8 mouse cellular contexts compared by ENCODE assay signal in the genomic region with DNA sequence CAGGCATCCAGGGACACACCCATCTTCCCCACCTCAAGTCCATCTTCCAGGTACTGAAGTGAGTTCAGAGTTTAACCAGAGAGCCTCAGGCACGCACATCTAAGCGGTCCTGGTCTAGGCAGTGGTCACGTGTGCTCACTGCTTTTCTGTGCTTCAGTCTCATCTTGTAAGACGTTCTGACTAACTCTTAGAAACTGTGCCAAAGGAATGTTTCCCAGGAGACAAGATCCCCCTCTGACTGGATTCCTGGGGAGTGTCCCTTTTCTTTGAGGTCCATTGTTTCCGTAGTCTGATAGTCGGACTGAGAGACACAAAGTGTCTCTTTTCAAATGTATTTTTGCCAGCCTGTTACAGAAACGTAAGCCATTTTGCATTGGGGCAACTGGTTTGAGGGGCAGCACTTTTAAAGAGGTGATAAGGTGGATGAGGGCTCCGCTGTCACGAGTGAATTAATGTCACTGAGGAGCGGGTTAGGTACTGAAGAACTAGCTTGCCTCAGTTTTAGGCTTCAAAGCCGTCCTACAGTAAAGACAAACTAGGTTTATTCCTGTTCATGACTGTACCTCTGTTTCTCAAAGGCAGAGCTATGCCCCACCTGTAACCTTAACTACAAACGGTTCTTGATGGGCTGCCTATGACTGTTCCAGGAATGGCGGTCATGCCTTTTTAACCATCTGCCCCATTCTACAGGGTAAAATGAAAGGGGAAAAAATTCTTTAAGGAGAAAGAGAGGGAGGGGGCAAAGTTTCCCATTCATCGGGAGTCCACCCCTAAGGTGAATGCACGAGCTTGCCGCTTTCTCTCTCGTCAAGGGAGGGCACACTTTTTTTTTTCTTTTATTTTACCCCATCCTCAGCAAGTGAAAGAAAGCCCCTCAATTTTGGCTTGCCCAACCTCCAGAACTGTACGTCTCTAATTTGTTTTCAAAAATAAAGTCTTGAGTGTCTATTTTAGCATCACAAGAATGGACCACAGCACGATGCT. TPM values are rescaled to one million over a fixed set of nuclear protein-coding genes. Genes with fewer than 3 reads are reported as not detected.
DNase-seq lines count a peak whose midpoint lies in the region; ATAC-seq and TF ChIP-seq lines count a peak whose summit lies in the region.

No protein-coding gene starts in this region.

- DNase-seq in ovary, adult 18-20 months (ENCODE audit: low spot score), result no peak
- DNase-seq in thymus, postnatal 36 days, result no peak

- TF ChIP-seq POLR2A in embryonic fibroblast, embryonic 13.5 days (IDR thresholded peaks at IDR 0.05; ENCODE audit: low read depth, low read length), result 0 out of 2 replicates have a peak, but pooled peaks have one; percentile 16
- TF ChIP-seq POLR2A in testis, adult 2 months (IDR thresholded peaks at IDR 0.05; ENCODE audit: control insufficient read depth, low read depth, low read length), result no peak

- peak overlapping the region; percentile 59; the same call in 1 of the 2 replicates for H3K9ac ChIP-seq in limb, embryonic 13.5 days

- H3K27me3 ChIP-seq in megakaryocyte, embryonic 14.5 days (replicated peaks), result peaks cover 14% of the 10 kb centered on the region
- peaks cover 5% of the 10 kb centered on the region for H3K27me3 ChIP-seq in limb, embryonic 13.5 days
- H3K27me3 ChIP-seq in testis, adult 2 months (ENCODE audit: control insufficient read depth, insufficient read depth, low read length), result no peaks in the 10 kb centered on the region

- no peak overlapping the region for H3K27ac ChIP-seq in embryonic fibroblast, embryonic 13.5 days (ENCODE audit: insufficient read depth, low read length)
- H3K27ac ChIP-seq in limb, embryonic 13.5 days, result no peak overlapping the region
- H3K27ac ChIP-seq in testis, adult 2 months (ENCODE audit: control insufficient read depth, insufficient read depth, low read depth, low read length), result peak overlapping the region; percentile 34; the same call in 1 of the 2 replicates

- no peaks in the 10 kb centered on the region for H3K9me3 ChIP-seq in megakaryocyte, embryonic 14.5 days
- H3K9me3 ChIP-seq in limb, embryonic 13.5 days, result no peaks in the 10 kb centered on the region

- 4% methylated on average over 19 of the region's 19 CpGs for WGBS in limb, embryonic 13.5 days

- peak overlapping the region; percentile 77 for H3K4me2 ChIP-seq in limb, embryonic 13.5 days (replicated peaks)

- H3K4me1 ChIP-seq in megakaryocyte, embryonic 14.5 days, result peaks cover 23% of the 10 kb centered on the region
- peaks cover 8% of the 10 kb centered on the region; the same call in 1 of the 2 replicates for H3K4me1 ChIP-seq in embryonic fibroblast, embryonic 13.5 days (ENCODE audit: control insufficient read depth, insufficient read depth, low read length)
- peaks cover 42% of the 10 kb centered on the region for H3K4me1 ChIP-seq in limb, embryonic 13.5 days
- peaks cover 4% of the 10 kb centered on the region; the same call in 1 of the 2 replicates for H3K4me1 ChIP-seq in testis, adult 2 months (ENCODE audit: control insufficient read depth, insufficient read depth, low read length)

- no peak for TF ChIP-seq CTCF in embryonic fibroblast, embryonic 13.5 days (IDR thresholded peaks at IDR 0.05; ENCODE audit: borderline replicate concordance, insufficient read depth, low read length)
- TF ChIP-seq CTCF in testis, adult 2 months (IDR thresholded peaks at IDR 0.05; ENCODE audit: control insufficient read depth, insufficient read depth, insufficient replicate concordance, low read depth, low read length), result no peak

- no peak for ATAC-seq in megakaryocyte, adult 5-6 weeks (ENCODE audit: poor library complexity, severe bottlenecking)
- 0 out of 2 replicates have a peak, but pooled peaks have one; percentile 2 for ATAC-seq in limb, embryonic 13.5 days (ENCODE audit: low FRiP score, low read depth)
- ATAC-seq in megakaryocyte progenitor cell, adult 5-6 weeks (replicated peaks; ENCODE audit: poor library complexity), result no peak

- H3K36me3 ChIP-seq in megakaryocyte, embryonic 14.5 days (replicated peaks; ENCODE audit: low read length), result no peaks in the 10 kb centered on the region
- H3K36me3 ChIP-seq in limb, embryonic 13.5 days, result no peaks in the 10 kb centered on the region
- no peaks in the 10 kb centered on the region for H3K36me3 ChIP-seq in testis, adult 2 months (ENCODE audit: control insufficient read depth, insufficient read depth, low read length)

- H3K4me3 ChIP-seq in megakaryocyte, embryonic 14.5 days (replicated peaks), result peak overlapping the region; percentile 91
- peak overlapping the region; percentile 13 for H3K4me3 ChIP-seq in embryonic fibroblast, embryonic 13.5 days (ENCODE audit: insufficient read depth, low read length)
- peak overlapping the region; percentile 52 for H3K4me3 ChIP-seq in limb, embryonic 13.5 days
- no peak overlapping the region for H3K4me3 ChIP-seq in testis, adult 2 months (ENCODE audit: control insufficient read depth, low read depth, low read length)

RNA-seq across cellular contexts. Expression of gene Gsta4, which starts 8.4 kb away (rescaled TPM):
- 0.09 TPM in 1 of 2 replicates, not detected in the other for polyA plus RNA-seq in megakaryocyte, embryonic 14.5 days (2012; ENCODE audit: insufficient read depth, low replicate concordance)
- total RNA-seq in megakaryocyte, adult 5-6 weeks (2015), result 0.27 TPM in 1 of 2 replicates, not detected in the other
- total RNA-seq in megakaryocyte, adult 5-6 weeks (2017), result not detected in 2 replicates
- 17.4 and 36.2 TPM in 2 replicates for polyA plus RNA-seq in embryonic fibroblast, embryonic 13.5 days (2011; ENCODE audit: insufficient read length, low read depth, missing spikeins)
- polyA plus RNA-seq in limb, embryonic 13.5 days (2015; fragmentation: Nextera tagmentation; extraction: Ambion mirVana), result 105 and 113 TPM in 2 replicates
- 29.3 and 38.7 TPM in 2 replicates for polyA plus RNA-seq in testis, adult 2 months (2012; rRNA removed)
- total RNA-seq in megakaryocyte progenitor cell, adult 5-6 weeks (2015), result 1.5 and 2.9 TPM in 2 replicates
- total RNA-seq in megakaryocyte progenitor cell, adult 5-6 weeks (2017), result 2.6 and 4.9 TPM in 2 replicates

RNA-seq across cellular contexts. Expression of gene Gsta1, which starts 39.5 kb away (rescaled TPM):
- not detected in 2 replicates for polyA plus RNA-seq in megakaryocyte, embryonic 14.5 days (2012; ENCODE audit: insufficient read depth, low replicate concordance)
- total RNA-seq in megakaryocyte, adult 5-6 weeks (2015), result not detected in 2 replicates
- total RNA-seq in megakaryocyte, adult 5-6 weeks (2017), result not detected in 2 replicates
- polyA plus RNA-seq in embryonic fibroblast, embryonic 13.5 days (2011; ENCODE audit: insufficient read length, low read depth, missing spikeins), result not detected in 2 replicates
- polyA plus RNA-seq in limb, embryonic 13.5 days (2015; fragmentation: Nextera tagmentation; extraction: Ambion mirVana), result not detected in 2 replicates
- 0.18 TPM in 1 of 2 replicates, not detected in the other for polyA plus RNA-seq in testis, adult 2 months (2012; rRNA removed)
- total RNA-seq in megakaryocyte progenitor cell, adult 5-6 weeks (2015), result not detected in 2 replicates
- not detected in 2 replicates for total RNA-seq in megakaryocyte progenitor cell, adult 5-6 weeks (2017)

Comparison
In these comparisons a context has a peak if more than half of its experiments do, and no peak if none do; other contexts are left out.
1. RNA of gene Gsta4, which starts 8.4 kb away (polyA plus RNA-seq): 105 to 113 TPM in limb, embryonic 13.5 days, 29.3 to 38.7 TPM in testis, adult 2 months and 17.4 to 36.2 TPM in embryonic fibroblast, embryonic 13.5 days; 0.09 TPM in megakaryocyte, embryonic 14.5 days; every median in the first group is over 10 times any median in the second.